Mouse (Mus musculus) layer of hippocampus, adult 9-11 months (tissue): ENCODE results near the gene Mycbp2.

Source experiments
- DNase-seq: peaks from one replicate; pipeline ENCODE4 v3.0.0; 2022

Mycbp2 gene

GRCm38 (mm10) chr14:103258745-103259144, 87.9 kb downstream of the Mycbp2 start:
- DNase-seq, result no peak

- no peak for DNase-seq
Measured at GRCm38 (mm10) chr14:103256866-103257265, 89.7 kb downstream of the Mycbp2 start.

- no peak for DNase-seq
Measured at GRCm38 (mm10) chr14:103254311-103254710, 92.3 kb downstream of the Mycbp2 start.

- no peak for DNase-seq
Measured at GRCm38 (mm10) chr14:103242020-103242419, 104.6 kb downstream of the Mycbp2 start.

- no peak for DNase-seq
Measured at GRCm38 (mm10) chr14:103234770-103235169, 111.8 kb downstream of the Mycbp2 start.

- DNase-seq, result no peak
Measured at GRCm38 (mm10) chr14:103233640-103234593, 112.7 kb downstream of the Mycbp2 start.

GRCm38 (mm10) chr14:103222356-103222755, 124.3 kb downstream of the Mycbp2 start:
- DNase-seq, result no peak

GRCm38 (mm10) chr14:103221751-103222150, 124.9 kb downstream of the Mycbp2 start:
- DNase-seq, result no peak

- no peak for DNase-seq
Measured at GRCm38 (mm10) chr14:103216331-103216730, 130.3 kb downstream of the Mycbp2 start.

- no peak for DNase-seq
Measured at GRCm38 (mm10) chr14:103186658-103187057, 160.0 kb downstream of the Mycbp2 start.

GRCm38 (mm10) chr14:103186076-103186475, 160.5 kb downstream of the Mycbp2 start:
- no peak for DNase-seq

GRCm38 (mm10) chr14:103180096-103180495, 166.5 kb downstream of the Mycbp2 start:
- no peak for DNase-seq

GRCm38 (mm10) chr14:103162923-103163322, 183.7 kb downstream of the Mycbp2 start:
- DNase-seq, result peak; percentile 41

- DNase-seq, result peak; percentile 60
Measured at GRCm38 (mm10) chr14:103155685-103156084, 190.9 kb downstream of the Mycbp2 start.

GRCm38 (mm10) chr14:103150139-103150538, 196.5 kb downstream of the Mycbp2 start:
- peak; percentile 73 for DNase-seq

GRCm38 (mm10) chr14:103131991-103132390, 214.6 kb downstream of the Mycbp2 start:
- DNase-seq, result peak; percentile 49

- no peak for DNase-seq
Measured at GRCm38 (mm10) chr14:103125756-103126155, 220.9 kb downstream of the Mycbp2 start.

GRCm38 (mm10) chr14:103114994-103115670, 231.5 kb downstream of the Mycbp2 start:
- DNase-seq, result no peak

GRCm38 (mm10) chr14:103112606-103113363, 233.8 kb downstream of the Mycbp2 start:
- no peak for DNase-seq

GRCm38 (mm10) chr14:103109971-103110370, 236.6 kb downstream of the Mycbp2 start:
- DNase-seq, result peak; percentile 70

- no peak for DNase-seq
Measured at GRCm38 (mm10) chr14:103106301-103106700, 240.3 kb downstream of the Mycbp2 start.

- DNase-seq, result no peak
Measured at GRCm38 (mm10) chr14:103102731-103103335, 243.8 kb downstream of the Mycbp2 start.

- DNase-seq, result no peak
Measured at GRCm38 (mm10) chr14:103102246-103102645, 244.4 kb downstream of the Mycbp2 start.
